Mouse (Mus musculus) embryonic facial prominence, embryonic 11.5 days (tissue): ENCODE data around the gene Cwc25. TPM values are rescaled to one million over a fixed set of nuclear protein-coding genes. Genes with fewer than 3 reads are reported as not detected.

Experiments
- ATAC-seq: fragments of 200-750 bp; cut with Nextera tagmentation; replicated peaks from 2 replicates; pipeline ENCODE4 v1.8.0; 2017; ENCODE audit warnings: low read depth; ENCODE audit not compliant: insufficient number of reproducible peaks, low FRiP score, low TSS enrichment
- DNase-seq: peaks from one replicate; pipeline ENCODE4 v3.0.0-alpha.2; 2015; ENCODE audit warnings: low spot score
- H3K27ac ChIP-seq: fragments of 300-500 bp; sonication (generic); replicated peaks from 2 replicates; pipeline ENCODE4 v1.5.1; 2014; ENCODE audit warnings: mild to moderate bottlenecking, low read depth, low read length, control low read depth
- H3K27me3 ChIP-seq: fragments of 300-500 bp; sonication (generic); 2 replicates; pipeline ENCODE4 v1.6.1; 2014; ENCODE audit warnings: mild to moderate bottlenecking, low read length, moderate library complexity, mixed read lengths; ENCODE audit not compliant: control insufficient read depth, insufficient read depth
- H3K36me3 ChIP-seq: fragments of 300-500 bp; sonication (generic); replicated peaks from 2 replicates; pipeline ENCODE4 v1.6.1; 2014; ENCODE audit warnings: low read depth, mild to moderate bottlenecking, low read length, moderate library complexity, mixed read lengths; ENCODE audit not compliant: control insufficient read depth, insufficient read depth
- H3K4me1 ChIP-seq: fragments of 300-500 bp; sonication (generic); 2 replicates; pipeline ENCODE4 v1.6.1; 2014; ENCODE audit warnings: low read length, mixed read lengths; ENCODE audit not compliant: control insufficient read depth, insufficient read depth
- H3K4me2 ChIP-seq: fragments of 300-500 bp; sonication (generic); 2 replicates; pipeline ENCODE4 v1.6.1; 2014; ENCODE audit warnings: low read depth, mild to moderate bottlenecking, control low read depth, low read length, moderate library complexity
- H3K4me3 ChIP-seq: fragments of 300-500 bp; sonication (generic); 2 replicates; pipeline ENCODE4 v1.5.1; 2014; ENCODE audit warnings: low read depth, low read length, control low read depth
- H3K9ac ChIP-seq: fragments of 300-500 bp; sonication (generic); replicated peaks from 2 replicates; pipeline ENCODE4 v1.6.1; 2014; ENCODE audit warnings: mild to moderate bottlenecking, control low read depth, low read length
- H3K9me3 ChIP-seq: fragments of 300-500 bp; sonication (generic); replicated peaks from 2 replicates; pipeline ENCODE4 v1.6.1; 2016; ENCODE audit warnings: mild to moderate bottlenecking, low read length, inconsistent platforms, mixed read lengths; ENCODE audit not compliant: control insufficient read depth
- WGBS: fragments of 180-500 bp; shearing (Covaris S2); extraction: QIAGEN DNeasy Blood & Tissue Kit; methylation state at CpG from one replicate; pipeline ENCODE4 v1.1.7; 2014; 5-methylcytosine and 5-hydroxymethylcytosine counted together
- polyA plus RNA-seq: library from polyadenylated mRNA; unstranded; fragments of >200 nt; fragmentation: Nextera tagmentation; extraction: Ambion mirVana; gene quantifications from 2 replicates; pipeline ENCODE4 v1.2.1, GENCODE M21; 2014

Gene Cwc25
- polyA plus RNA-seq, 1 experiment from 2014 or later: 13.1 TPM

- DNase-seq: peak; percentile 89
- no peaks in the 10 kb centered on the region; the same call in 1 of the 2 replicates for H3K36me3 ChIP-seq
- no peaks in the 10 kb centered on the region for H3K9me3 ChIP-seq
- no peaks in the 10 kb centered on the region for H3K27me3 ChIP-seq
- H3K27ac ChIP-seq: peak overlapping the region; percentile 54; the same call in 1 of the 2 replicates
- H3K4me2 ChIP-seq: peak overlapping the region; percentile 75
- peaks cover 8% of the 10 kb centered on the region for H3K4me1 ChIP-seq
- H3K4me3 ChIP-seq: peak overlapping the region; percentile 68
- peak overlapping the region; percentile 58 for H3K9ac ChIP-seq
- WGBS: under 1% methylated on average over 24 of the region's 24 CpGs
- no peak for ATAC-seq
Observed at GRCm38 (mm10) chr11:97702393-97702745, 64.0 kb downstream of the Cwc25 start.

- no peak overlapping the region for H3K9ac ChIP-seq
- ATAC-seq (no peak), DNase-seq (no peak)
- H3K4me3 ChIP-seq: peak overlapping the region; percentile 68; the same call in 1 of the 2 replicates
- WGBS: 58% methylated on average over 15 of the region's 15 CpGs
- no peaks in the 10 kb centered on the region for H3K9me3 ChIP-seq
- H3K27ac ChIP-seq: no peak overlapping the region
- H3K4me1 ChIP-seq: peaks cover 8% of the 10 kb centered on the region
- no peaks in the 10 kb centered on the region for H3K27me3 ChIP-seq
- no peaks in the 10 kb centered on the region for H3K36me3 ChIP-seq
- H3K4me2 ChIP-seq: peak overlapping the region; percentile 94; the same call in 1 of the 2 replicates
Observed at GRCm38 (mm10) chr11:97701581-97702392, 64.6 kb downstream of the Cwc25 start.

- peak overlapping the region; percentile 87 for H3K9ac ChIP-seq
- peaks cover 10% of the 10 kb centered on the region for H3K4me1 ChIP-seq
- H3K27ac ChIP-seq: peak overlapping the region; percentile 97
- H3K36me3 ChIP-seq: no peaks in the 10 kb centered on the region
- ATAC-seq (no peak), DNase-seq (peak; percentile 61)
- H3K4me3 ChIP-seq: peak overlapping the region; percentile 87
- 18% methylated on average over 30 of the region's 30 CpGs for WGBS
- H3K9me3 ChIP-seq: no peaks in the 10 kb centered on the region
- H3K27me3 ChIP-seq: no peaks in the 10 kb centered on the region
- H3K4me2 ChIP-seq: peak overlapping the region; percentile 94
Observed at GRCm38 (mm10) chr11:97700746-97701580, 65.4 kb downstream of the Cwc25 start.

- H3K36me3 ChIP-seq: no peaks in the 10 kb centered on the region; the same call in 1 of the 2 replicates
- DNase-seq (peak; percentile 77), ATAC-seq (0 out of 2 replicates have a peak, but pooled peaks have one; percentile 0)
- H3K4me3 ChIP-seq: peak within 1 kb of the TSS; percentile 87
- H3K27me3 ChIP-seq: no peaks in the 10 kb centered on the region
- under 1% methylated on average over 85 of the region's 85 CpGs for WGBS
- no peaks in the 10 kb centered on the region for H3K9me3 ChIP-seq
- H3K9ac ChIP-seq: peak within 1 kb of the TSS; percentile 87
- peaks cover 18% of the 10 kb centered on the region for H3K4me1 ChIP-seq
- peak within 1 kb of the TSS; percentile 97 for H3K27ac ChIP-seq
- H3K4me2 ChIP-seq: peak within 1 kb of the TSS; percentile 94
Observed at GRCm38 (mm10) chr11:97700003-97700745, 66.2 kb downstream of the Cwc25 start, which contains the start of gene Pcgf2. Gene Pcgf2, minus strand, starts transcription at chr11:97700497.

GRCm38 (mm10) chr11:97699626-97700002 lies 66.7 kb downstream of the Cwc25 start:
- peaks cover 18% of the 10 kb centered on the region for H3K4me1 ChIP-seq

GRCm38 (mm10) chr11:97698741-97699611 lies 67.4 kb downstream of the Cwc25 start:
- H3K9ac ChIP-seq: peak overlapping the region; percentile 83
- DNase-seq (peak; percentile 87), ATAC-seq (no peak)
- peak overlapping the region; percentile 81 for H3K4me2 ChIP-seq
- H3K4me3 ChIP-seq: peak overlapping the region; percentile 87
- no peaks in the 10 kb centered on the region for H3K27me3 ChIP-seq
- H3K9me3 ChIP-seq: no peaks in the 10 kb centered on the region
- H3K27ac ChIP-seq: peak overlapping the region; percentile 94
- no peaks in the 10 kb centered on the region; the same call in 1 of the 2 replicates for H3K36me3 ChIP-seq
- under 1% methylated on average over 55 of the region's 63 CpGs for WGBS
- H3K4me1 ChIP-seq: peaks cover 18% of the 10 kb centered on the region

More at GRCm38 (mm10) chr11:97699626-97700002, 66.7 kb downstream of the Cwc25 start:
- Histone ChIP-seq H3K4me3 (peak overlapping the region; percentile 87), H3K9ac (peak overlapping the region; percentile 87), H3K9me3 (no peaks in the 10 kb centered on the region), H3K4me2 (peak overlapping the region; percentile 94), H3K27ac (peak overlapping the region; percentile 97), H3K36me3 (no peaks in the 10 kb centered on the region; the same call in 1 of the 2 replicates), H3K27me3 (no peaks in the 10 kb centered on the region)
- ATAC-seq: 0 out of 2 replicates have a peak, but pooled peaks have one; percentile 8
- 0% methylated on average over 6 of the region's 9 CpGs for WGBS
- DNase-seq: peak; percentile 97
